Mouse (Mus musculus) layer of hippocampus, postnatal 10 days (tissue): ENCODE measurements at regions not wholly inside any gene's neighbourhood (a gene's known extent, or its start where the extent isn't known, plus 50 kb on each side); places are given as distances from the start of the nearest gene placed in this dataset.

ENCODE experiments used
- DNase-seq, 2 experiments: peaks; one replicate each; pipeline ENCODE4 v3.0.0; 2021; ENCODE audit warnings: low spot score in 2 of 2

GRCm38 (mm10) chr3:34761783-34762182 is 111.6 kb downstream of the Sox2 start:
- no peak for DNase-seq

DNA sequence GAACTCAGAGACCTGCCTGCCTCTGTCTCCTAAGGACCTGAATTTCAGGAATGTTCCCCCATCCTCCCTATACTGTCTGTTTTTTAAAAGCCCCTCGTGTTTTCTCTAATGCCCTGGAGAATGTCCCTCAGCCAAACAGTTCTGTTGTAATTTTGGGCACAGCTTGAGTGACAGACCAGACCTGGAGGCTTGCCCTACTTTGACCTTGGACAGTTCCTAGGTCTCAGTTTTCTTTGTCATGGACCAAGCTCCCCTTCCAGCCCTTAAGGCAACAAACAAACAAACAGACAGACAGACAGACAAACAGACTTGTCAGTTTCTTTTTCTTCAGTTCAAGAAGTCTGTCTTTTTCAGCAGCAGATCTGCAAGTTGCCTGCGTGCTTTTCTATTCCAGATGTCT is 114.4 kb downstream of the Sox2 start:
- DNase-seq = no peak

- DNase-seq = no peak
Observed at GRCm38 (mm10) chr3:34765151-34765550, 114.9 kb downstream of the Sox2 start.

DNA sequence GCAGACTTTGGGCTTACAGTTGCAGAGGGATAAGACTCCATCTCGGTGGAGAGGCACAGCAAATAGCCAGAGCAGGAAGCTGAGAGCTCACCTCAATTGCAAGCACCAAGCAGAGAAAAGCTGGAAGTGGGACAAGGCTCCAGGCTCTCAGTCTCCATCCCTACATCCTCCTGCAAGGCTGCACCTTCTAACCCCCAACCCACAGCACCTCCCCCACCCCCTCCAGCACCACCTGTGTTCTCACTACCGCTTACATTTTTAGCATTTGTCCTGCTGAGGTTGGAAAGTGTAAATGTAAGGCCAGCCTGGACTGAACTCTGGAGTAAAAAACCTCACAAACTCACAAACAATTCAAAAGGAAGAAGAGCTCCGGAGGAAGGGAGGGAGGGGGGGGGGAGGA is 119.6 kb downstream of the Sox2 start:
- DNase-seq = no peak

DNA sequence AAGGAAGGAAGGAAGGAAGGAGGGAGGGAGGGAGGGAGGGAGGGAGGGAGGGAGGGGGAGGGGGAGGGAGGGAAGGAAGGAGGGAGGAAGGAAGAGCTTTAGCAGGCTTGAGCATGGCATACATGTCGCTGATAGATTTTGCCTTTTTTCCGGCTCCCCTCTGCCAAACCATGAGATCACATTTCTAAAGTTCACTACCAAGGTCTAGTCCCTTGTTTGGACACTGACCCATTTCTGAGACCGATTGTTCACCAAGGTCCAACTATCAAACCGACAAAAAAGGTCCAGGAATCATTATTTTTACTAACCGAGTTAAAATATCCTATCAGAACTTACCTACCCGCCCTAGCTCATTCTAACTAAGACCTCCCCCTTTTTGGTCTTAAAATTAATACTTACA is 120.1 kb downstream of the Sox2 start:
- no peak for DNase-seq

- DNase-seq = no peak
Observed at GRCm38 (mm10) chr3:34772035-34772434, 121.8 kb downstream of the Sox2 start.

- peak; percentile 22 to 43 for DNase-seq
Observed at GRCm38 (mm10) chr3:34773678-34774425, 123.6 kb downstream of the Sox2 start.

DNA sequence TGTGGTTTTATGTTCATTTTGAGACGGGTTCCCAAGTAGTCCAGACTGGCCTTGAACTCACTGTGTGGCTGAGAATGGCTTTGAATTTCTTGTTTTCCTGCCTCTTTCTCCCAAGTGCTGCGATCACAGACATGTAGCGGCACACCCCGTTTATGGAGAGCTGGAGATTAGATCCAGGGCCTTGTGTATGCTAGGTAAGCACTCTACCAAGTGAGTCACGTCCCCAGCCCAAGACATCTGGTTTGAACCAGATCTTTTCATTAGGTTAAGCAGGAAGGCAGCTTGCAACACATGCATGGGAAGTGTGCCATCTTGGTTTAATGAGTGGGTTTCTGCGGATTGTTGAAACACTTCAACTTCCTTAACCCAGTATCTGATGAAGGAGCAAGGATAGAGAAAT is 131.6 kb downstream of the Sox2 start:
- DNase-seq = no peak

- DNase-seq = no peak
Observed at GRCm38 (mm10) chr3:34783398-34783797, 133.2 kb downstream of the Sox2 start.

GRCm38 (mm10) chr3:34787211-34787610 is 137.0 kb downstream of the Sox2 start:
- DNase-seq = no peak

GRCm38 (mm10) chr3:34795103-34795983 is 145.1 kb downstream of the Sox2 start:
- DNase-seq = peak in 1 of 2 experiments; percentile 30

DNA sequence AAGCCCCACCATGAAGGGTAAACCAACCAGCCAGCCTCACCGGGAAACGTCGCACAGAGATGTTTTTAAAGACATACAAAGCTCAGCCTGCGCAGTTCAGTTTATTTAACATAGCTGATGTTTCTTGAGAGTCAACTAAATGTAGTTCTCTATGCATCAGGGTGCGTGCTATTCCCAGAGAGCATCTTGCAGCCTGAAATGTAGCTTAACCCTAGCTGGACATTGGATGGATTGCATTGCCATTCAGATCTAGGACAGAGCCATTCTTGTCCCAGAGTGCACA is 145.7 kb downstream of the Sox2 start:
- DNase-seq = no peak

DNA sequence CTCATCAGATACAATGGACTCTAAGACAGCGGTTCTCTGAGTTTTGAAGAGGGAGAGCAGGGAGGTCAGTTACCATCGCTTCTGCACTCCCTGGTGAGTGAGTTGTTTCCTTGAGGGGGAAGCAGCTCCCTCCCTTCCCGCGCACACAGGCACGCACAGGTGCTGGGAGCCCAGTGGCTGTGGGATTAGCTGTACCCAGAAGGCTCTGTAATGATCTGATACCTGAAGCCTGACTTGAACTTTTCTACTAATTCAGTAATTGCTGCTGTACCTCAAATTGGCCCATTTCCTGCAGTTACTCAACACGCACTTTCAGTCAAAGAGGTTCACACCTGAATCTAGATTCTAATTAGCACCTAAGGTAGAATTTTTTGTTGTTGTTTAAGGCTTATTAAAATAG is 158.6 kb downstream of the Sox2 start:
- DNase-seq = no peak

- DNase-seq = no peak
Observed at GRCm38 (mm10) chr3:34811753-34812152, 161.5 kb downstream of the Sox2 start.

- DNase-seq = no peak
Observed at GRCm38 (mm10) chr3:34813046-34813625, 162.9 kb downstream of the Sox2 start.

DNA sequence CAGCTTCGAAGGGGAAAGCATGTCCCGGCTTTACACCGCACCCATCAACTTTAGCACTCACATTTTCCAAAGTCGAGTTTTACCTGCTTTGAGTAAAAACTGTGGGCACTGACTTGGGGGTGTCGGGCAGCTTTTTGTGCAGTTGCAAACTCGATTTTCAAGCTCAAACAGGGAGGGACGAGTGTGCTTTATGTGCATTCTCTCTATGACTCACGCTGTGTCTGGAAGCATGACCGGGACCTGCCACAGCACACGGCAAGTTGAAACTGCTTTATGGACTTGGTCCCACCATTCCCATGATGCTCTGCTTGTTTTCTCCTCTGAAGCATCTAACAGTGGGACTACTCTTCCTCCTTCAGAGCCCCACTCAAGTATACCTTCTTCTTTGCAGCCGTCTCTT is 174.8 kb downstream of the Sox2 start:
- no peak for DNase-seq

DNA sequence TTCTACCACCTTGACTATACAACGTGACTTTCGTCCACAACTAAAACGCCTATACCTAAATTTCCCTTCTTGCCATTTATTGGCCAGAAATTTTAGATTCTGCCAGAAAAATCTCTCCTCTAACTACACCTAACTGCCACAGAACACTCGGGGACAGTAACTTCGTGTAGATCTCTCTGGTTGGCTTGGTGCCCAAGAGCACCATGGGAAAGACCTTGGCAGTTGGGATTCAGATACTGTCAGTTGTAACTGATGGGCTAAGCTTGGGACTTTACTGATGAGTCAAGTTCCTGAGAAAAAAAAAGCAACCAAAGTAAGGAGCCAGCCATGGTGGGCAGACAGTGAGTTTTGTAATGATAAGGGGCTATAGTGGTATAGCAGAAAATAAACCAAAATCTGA is 176.2 kb downstream of the Sox2 start:
- no peak for DNase-seq

DNA sequence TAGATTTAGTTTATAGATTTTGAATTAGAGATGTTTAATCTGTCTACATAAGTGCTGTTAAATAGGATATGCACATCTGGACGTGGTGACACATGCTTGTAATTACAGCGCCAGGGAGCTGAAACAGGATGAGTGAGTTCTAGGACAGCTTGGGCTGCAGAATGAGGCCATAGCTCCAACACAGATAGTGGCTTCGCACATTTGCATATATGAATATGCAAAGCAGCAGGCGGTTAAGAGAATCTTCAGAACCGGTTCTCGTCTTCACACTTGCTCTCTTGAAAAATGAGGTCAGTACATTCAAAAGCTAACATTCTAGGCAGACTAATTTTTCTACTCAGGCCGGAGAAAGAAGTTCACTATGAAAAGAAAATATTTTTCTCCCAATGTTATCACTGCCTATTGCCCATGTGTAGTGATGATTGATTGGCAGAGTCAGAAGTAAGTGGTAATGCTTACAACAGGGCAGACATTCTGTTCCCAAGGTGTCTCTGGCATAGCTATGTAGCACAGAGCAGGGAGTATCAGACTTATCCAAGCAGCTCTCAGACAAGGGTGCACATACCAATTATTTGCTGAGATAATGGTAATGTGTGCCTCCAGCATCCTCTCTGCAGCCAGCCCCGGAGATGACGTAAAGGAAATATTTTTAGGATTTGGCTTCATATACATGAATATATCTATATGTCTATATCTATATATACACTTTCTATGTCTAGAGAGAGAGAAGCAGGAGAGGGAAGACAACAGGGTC is 178.4 kb downstream of the Sox2 start:
- DNase-seq = no peak

DNA sequence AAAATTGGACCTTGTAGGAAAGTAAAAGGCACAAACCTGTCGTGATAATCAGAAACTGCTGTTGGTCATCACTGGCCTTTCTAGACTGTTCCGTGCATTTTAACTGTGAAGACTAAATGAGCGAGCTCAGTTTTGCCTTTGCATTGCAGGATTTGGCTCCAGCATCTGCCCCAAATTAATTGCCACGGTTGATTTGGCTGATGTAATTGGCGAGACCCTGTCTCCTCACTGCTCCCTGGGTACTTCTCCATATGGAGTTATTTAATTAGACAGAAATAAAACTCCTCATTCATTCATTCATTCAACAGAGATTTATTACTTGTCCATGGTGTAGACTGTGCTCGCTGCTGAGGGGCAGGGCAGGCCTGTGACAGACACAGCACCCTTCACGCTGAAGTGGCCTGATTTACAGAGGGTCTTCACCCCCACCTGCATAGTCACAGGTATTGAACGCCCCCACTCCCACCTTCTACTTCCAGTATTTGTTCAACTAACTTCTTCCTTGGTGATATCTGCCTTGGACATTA is 186.6 kb downstream of the Sox2 start:
- DNase-seq = no peak

DNA sequence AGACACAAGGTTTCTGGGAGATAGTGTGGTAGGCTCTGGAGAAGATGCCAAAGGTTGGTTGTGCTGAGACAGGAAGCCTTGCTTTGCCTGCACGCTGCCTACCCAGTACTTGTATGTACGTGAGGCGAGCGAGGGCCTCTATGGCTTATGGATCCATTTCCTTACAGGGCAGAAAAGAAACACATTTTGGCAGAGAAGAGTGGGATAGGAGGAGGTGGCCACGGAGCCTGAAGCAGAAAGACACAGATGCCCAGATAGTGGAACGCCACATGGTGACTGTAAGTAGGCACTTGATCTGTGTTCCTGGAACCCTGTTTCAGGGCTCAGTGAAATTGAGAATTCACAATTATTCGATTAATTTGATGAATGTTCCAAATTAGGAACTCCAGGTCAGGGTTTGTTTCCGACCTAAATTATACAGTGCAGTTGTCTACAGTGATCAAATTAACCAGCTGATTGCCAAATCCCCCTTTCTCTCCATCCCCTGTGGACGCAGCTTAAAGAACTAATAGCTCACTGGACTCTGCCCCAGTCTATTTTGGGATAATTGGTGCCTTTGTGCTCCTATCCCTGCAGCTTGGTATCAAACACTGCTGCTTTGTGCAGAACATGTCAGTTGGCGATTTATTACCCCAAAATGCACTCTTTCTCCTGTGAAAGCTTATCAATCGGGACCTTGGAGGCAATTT is 187.6 kb downstream of the Sox2 start:
- peak; percentile 12 to 28 for DNase-seq
